Mouse (Mus musculus) gastrocnemius, postnatal 36 days (tissue): ENCODE data around the gene Tlx3. TPM values are rescaled to one million over a fixed set of nuclear protein-coding genes. Genes with fewer than 3 reads are reported as not detected.

Experiments
- DNase-seq, 2 experiments: peaks; one replicate each; pipeline ENCODE4 v3.0.0; 2022
- intact Hi-C: fragments of 180-260 bp; cut with DNase I; formaldehyde crosslinking; loops from one replicate; pipeline ENCODE4 v1.15.1; 2025
- total RNA-seq, 2 experiments: library from RNA; stranded (reverse); gene quantifications; 2 replicates each; pipeline ENCODE4 v1.2.3; 2021

The Tlx3 gene
- total RNA-seq, 2 experiments from 2014 or later: not detected

DNA sequence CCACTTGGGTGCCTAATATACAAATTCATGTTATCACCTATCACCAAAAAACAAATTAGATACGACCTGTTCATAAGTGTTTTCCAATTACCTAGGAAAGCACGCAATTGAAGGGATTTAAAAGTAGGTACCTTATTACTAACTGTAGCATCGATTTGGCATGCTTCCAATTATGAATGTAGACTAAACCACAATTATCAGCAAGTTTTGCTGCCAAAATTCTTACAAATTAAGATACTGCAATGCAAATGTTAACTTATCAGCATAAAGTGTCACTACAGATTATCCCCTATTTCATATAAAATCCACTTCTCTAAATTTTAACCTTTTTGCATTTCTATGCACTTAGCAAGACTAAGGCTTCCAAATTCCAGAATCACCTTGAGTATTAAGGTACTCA, 48.9 kb downstream of the Tlx3 start:
- no peak for DNase-seq
- intact Hi-C loops: no loop called here

DNA sequence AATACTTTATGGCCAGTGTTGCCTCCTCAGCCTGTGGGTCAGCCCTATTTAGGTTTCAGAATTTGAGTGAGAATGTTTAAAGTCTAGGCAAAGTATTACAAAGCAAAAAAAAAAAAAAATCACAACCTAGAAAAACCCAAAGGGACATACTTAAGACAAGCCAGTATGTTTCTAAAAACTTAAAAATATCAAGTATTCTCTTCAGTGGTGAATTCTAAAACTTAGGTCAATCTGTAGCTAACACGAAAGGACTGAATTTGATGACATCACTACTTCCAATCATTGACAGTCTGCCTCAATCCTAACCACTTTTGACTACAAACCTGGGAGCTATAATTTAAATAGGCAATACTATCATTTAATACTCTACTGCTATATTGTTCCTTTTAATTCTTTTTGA, 50.4 kb downstream of the Tlx3 start:
- intact Hi-C loops: no loop called here
- no peak for DNase-seq

DNA sequence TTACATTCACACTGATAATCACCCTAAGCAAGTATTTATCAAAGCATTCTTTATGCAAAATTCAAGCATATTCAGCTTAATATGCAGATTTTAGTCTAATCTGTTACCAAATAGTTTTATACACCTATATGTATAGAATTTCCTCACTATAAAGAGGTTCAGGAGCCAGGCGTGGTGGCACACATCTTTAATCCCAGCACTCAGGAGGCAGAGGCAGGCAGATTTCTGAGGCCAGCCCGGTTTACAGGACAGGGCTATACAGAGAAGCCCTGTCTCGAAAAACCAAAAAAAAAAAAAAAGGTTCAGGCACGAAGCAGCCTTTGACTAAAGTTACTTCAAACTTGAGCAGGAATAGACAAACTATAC, 51.6 kb downstream of the Tlx3 start:
- intact Hi-C loops: no loop called here
- DNase-seq: no peak

- intact Hi-C loops: no loop called here
- DNase-seq: no peak
These were observed 52.1 kb downstream of the Tlx3 start for GRCm38 (mm10) chr11:33151128-33151779.

Other genes starting within 250 kb of the Tlx3 start
- gene Fgf18, start 56.2 kb downstream of the Tlx3 start, total RNA-seq: 1 to 10 TPM in 1 of 2 experiments, under 1 TPM in 1; 0.86 to 2.4 TPM
- 100 to 1,000 TPM in 1 of 2 experiments, 10 to 100 TPM in 1; 86.6 to 116 TPM for gene Npm1, start 40.4 kb downstream of the Tlx3 start, total RNA-seq
- not detected for gene Gm12117, start 73.1 kb upstream of the Tlx3 start, total RNA-seq